Mouse (Mus musculus) spleen, embryonic (tissue): Measurements from ENCODE around the gene Ak8.

ENCODE experiments used
- CTCF ChIA-PET: fragments of 350-600 bp; sonication (Branson Sonifier 250); formaldehyde crosslinking; loops from one replicate; lab custom pipeline; 2022; lab: Charles Lee

Gene Ak8

GRCm38 (mm10) chr2:28699361-28700335, at the start of gene Ak8, which contains the start of gene Spaca9:
Gene Ak8 (plus strand): TSS chr2:28700164.
Gene Spaca9 (minus strand): TSS chr2:28699727.
- CTCF ChIA-PET = interaction anchor here (0.6 kb wide), 1 partner anchor 30 kb away, joined by 3 read pairs; no protein-coding TSS in a partner anchor

- CTCF ChIA-PET = interaction anchor here (0.6 kb wide), 1 partner anchor 28 kb away, joined by 4 read pairs; no protein-coding TSS in a partner anchor
Observed at GRCm38 (mm10) chr2:28650526-28650925, 49.4 kb upstream of the Ak8 start.

GRCm38 (mm10) chr2:28653351-28653750, 46.6 kb upstream of the Ak8 start:
- CTCF ChIA-PET = interaction anchor here (0.6 to 0.7 kb wide), 2 partner anchors 47 to 184 kb away, joined by 4 to 10 read pairs; no protein-coding TSS in a partner anchor

GRCm38 (mm10) chr2:28654295-28654694, 45.7 kb upstream of the Ak8 start:
- CTCF ChIA-PET = no interaction called here

GRCm38 (mm10) chr2:28656216-28656615, 43.7 kb upstream of the Ak8 start:
- CTCF ChIA-PET = no interaction called here

- CTCF ChIA-PET = no interaction called here
Observed at GRCm38 (mm10) chr2:28662891-28663290, 37.1 kb upstream of the Ak8 start.

DNA sequence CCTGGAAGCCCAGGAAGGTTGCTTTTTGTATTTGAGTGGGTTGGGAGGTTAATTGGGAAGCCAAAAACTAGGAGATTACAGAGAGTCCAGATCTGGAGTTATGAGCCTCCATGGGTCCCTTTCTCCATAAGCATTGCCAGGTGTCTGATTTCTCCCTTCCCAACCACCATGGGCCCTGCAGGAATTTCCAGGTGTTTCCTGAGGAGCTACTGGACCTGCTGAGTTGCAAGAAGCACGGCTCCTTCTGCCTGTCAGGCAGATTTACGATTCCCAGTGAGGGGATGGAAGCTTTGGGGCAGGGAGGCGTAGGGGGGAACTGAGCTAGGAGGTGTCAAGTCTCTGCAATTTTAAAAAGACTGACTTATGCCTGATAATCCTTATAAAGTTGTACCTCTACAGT, 34.1 kb upstream of the Ak8 start:
- CTCF ChIA-PET = no interaction called here

DNA sequence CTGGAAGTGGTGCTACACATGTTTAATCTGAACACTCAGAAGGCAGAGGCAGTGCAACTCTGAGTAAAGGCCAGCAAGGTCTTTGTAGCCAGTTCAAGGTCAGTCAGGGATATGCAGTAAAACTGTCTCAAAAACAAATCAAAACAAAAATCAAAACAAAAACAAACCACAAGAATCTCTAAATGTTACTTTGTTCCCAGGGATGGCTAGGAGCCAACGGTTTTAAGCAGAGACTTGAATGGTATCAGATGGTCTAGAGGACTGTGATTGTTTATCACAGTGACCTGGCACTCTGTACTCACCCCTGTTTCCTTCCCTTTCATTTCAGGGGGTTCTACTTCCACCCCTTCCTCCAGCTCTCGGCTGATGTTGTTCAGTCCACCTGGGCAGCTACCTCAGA, 28.5 kb upstream of the Ak8 start:
- CTCF ChIA-PET = no interaction called here

DNA sequence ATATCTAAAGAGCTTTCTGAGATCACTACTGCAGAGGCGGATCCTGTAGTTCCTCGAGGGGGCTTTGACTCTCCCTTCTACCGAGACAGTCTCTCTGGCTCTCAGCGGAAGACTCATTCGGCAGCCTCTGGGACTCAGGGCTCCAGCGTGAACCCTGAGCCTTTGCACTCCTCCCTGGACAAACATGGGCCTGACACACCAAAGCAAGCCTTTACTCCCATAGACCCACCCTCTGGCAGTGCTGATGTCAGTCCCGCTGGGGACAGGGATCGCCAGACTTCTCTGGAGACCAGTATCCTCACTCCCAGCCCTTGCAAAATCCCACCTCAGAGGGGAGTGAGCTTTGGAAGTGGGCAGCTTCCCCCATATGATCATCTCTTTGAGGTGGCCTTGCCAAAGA, 24.0 kb upstream of the Ak8 start:
- CTCF ChIA-PET = no interaction called here

- CTCF ChIA-PET = interaction anchor here (0.7 kb wide), 1 partner anchor 43 kb away, joined by 3 read pairs; no protein-coding TSS in a partner anchor
Observed at GRCm38 (mm10) chr2:28680710-28681109, 19.3 kb upstream of the Ak8 start.

- CTCF ChIA-PET = no interaction called here
Observed at GRCm38 (mm10) chr2:28681718-28682117, 18.2 kb upstream of the Ak8 start.

- CTCF ChIA-PET = no interaction called here
Observed at GRCm38 (mm10) chr2:28685895-28686294, 14.1 kb upstream of the Ak8 start.

- CTCF ChIA-PET = no interaction called here
Observed at GRCm38 (mm10) chr2:28688431-28688830, 11.5 kb upstream of the Ak8 start.

GRCm38 (mm10) chr2:28692692-28693091, 7.3 kb upstream of the Ak8 start:
- CTCF ChIA-PET = no interaction called here

DNA sequence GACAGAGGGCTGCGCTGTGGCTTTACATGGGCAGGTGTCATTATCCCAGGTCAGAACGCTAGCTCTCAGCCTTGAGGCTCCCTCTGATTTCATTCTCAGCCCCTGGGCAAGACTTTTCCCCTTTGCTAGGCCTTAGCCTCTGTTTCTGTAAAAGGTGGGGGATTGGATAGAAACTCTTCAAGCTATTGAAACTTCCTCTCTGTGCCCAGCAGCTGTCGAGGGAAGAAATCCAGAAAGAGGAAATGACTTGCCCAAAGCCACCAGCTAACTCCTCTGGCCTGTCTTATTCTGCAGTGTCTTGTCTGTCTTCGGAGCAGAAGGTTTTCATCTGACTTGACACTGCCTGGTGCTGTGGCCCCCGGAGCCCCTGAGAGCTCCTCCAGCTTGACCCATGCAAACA, 1.4 kb upstream of the Ak8 start:
- CTCF ChIA-PET = no interaction called here

DNA sequence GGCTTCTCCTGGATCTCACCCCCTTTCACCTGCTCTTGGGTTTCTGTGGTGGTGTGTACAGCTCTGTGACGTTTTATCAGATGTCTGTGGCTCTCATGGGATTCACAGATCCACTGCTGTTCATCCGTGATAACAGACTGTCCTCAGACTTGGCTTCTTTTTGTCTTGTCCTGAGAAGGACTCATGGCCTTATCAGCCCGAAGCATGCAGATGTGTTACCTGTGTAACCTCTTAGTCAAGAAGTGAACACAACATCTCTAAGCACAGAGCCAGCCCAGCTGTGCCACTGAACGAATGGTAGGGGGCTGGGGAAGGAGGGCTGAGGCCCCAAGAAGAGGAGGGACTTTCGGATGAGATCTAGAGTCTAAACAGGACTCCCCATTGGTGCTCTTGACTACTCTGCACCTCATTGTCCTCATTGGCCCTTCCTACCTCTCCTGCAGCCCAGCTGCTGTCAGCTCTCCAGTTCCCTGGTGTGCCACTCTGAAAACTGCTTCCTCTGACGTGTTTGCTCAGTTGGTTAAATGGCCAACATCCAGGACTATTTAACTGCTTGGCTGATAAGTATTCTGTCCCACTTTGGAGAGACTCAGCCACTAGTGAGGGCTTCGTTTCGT, 1.8 kb downstream of the Ak8 start:
- CTCF ChIA-PET = no interaction called here

DNA sequence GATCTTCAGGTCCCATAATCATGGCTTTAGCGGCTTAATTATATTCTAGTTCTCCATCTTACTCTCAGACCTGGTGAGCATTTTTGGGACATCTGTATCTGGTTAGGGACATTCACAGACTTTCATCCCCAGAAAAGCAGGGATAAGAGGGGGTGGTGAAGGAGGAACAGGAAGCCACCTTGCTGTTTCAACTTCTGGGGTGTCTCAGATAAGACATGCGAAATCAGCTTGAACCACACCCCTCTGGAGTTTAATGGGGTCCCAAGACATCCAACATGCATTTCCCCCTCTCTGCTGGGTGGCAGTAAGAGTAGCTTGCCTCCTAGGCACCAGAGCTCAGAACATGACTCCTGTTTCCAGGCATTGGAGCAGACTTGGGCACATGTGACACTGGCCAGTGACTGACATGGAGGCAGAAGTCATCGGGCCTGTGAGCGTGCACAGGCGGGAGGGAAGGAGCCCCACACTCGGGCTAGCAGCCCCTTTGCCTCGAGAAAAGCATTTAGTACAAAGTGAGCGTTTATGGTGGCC, 6.2 kb downstream of the Ak8 start:
- CTCF ChIA-PET = no interaction called here

- CTCF ChIA-PET = no interaction called here
Observed at GRCm38 (mm10) chr2:28706787-28707186, 6.8 kb downstream of the Ak8 start.

- CTCF ChIA-PET = no interaction called here
Observed at GRCm38 (mm10) chr2:28713036-28713435, 13.1 kb downstream of the Ak8 start.

GRCm38 (mm10) chr2:28722419-28722818, 22.5 kb downstream of the Ak8 start:
- CTCF ChIA-PET = interaction anchor here (0.6 kb wide), 1 partner anchor 54 kb away, joined by 3 read pairs; no protein-coding TSS in a partner anchor

- CTCF ChIA-PET = no interaction called here
Observed at GRCm38 (mm10) chr2:28723912-28724311, 23.9 kb downstream of the Ak8 start.

DNA sequence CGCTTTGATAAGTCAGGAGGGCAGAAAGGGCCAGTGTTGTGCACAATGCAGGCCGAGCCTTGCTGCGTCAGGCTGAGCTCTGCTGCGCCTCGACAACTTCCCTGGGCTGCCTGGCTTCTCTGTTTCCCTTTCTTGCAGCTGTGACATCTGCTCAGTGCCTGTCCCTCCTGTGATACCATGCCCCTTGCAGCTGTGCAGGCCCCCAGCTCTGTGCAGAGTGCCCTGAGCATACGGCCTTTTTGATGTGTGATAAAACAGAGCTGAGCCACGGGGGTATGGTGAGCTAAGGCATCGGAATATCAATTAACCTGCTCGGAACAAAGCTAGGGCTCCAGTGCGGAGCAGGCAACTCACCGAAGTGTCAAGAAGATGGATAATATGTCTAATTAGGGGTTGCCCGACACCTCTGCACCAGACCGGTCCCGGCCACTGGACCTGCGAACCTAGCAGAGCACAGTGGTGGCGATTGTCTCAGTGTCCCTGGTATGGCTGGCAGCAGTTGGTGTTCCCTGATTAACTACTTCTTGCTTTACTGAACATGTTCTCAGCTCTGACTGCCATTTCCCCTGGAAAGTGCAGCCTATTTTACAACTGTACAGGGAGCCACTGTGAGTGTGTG, 27.9 kb downstream of the Ak8 start:
- CTCF ChIA-PET = interaction anchor here (0.5 kb wide), 2 partner anchors 46 to 151 kb away, joined by 4 read pairs; no protein-coding TSS in a partner anchor
